Mouse (Mus musculus) hematopoietic stem cell, adult 5-6 weeks (primary cell): ENCODE results near the gene Wsb1. TPM values are rescaled to one million over a fixed set of nuclear protein-coding genes. Genes with fewer than 3 reads are reported as not detected.
"Not testable (repeated sequence)": the region's sequence is repeated elsewhere in the genome, so short reads cannot be mapped to it uniquely, and the experiment has no call there.

ENCODE experiments used
- ATAC-seq, 2 experiments: fragments of 125-278 bp in 1 of 2; replicated peaks in 1 of 2; 2 replicates each; pipeline ENCODE4 v1.8.0; 2016 to 2017; ENCODE audit warnings: inconsistent platforms in 2 of 2, mild to moderate bottlenecking in 2 of 2, moderate number of reproducible peaks in 2 of 2, low read depth in 1 of 2, moderate TSS enrichment in 1 of 2; ENCODE audit not compliant: low FRiP score in 2 of 2, poor library complexity in 2 of 2, severe bottlenecking in 2 of 2, insufficient read depth in 1 of 2, low TSS enrichment in 1 of 2
- total RNA-seq: library from RNA; stranded (forward); fragments of 172-1452, 232-1000 nt; gene quantifications from 2 replicates; pipeline ENCODE4 v1.2.3, GENCODE M21; 2017

The Wsb1 gene
- total RNA-seq = 172 and 178 TPM in 2 replicates

DNA sequence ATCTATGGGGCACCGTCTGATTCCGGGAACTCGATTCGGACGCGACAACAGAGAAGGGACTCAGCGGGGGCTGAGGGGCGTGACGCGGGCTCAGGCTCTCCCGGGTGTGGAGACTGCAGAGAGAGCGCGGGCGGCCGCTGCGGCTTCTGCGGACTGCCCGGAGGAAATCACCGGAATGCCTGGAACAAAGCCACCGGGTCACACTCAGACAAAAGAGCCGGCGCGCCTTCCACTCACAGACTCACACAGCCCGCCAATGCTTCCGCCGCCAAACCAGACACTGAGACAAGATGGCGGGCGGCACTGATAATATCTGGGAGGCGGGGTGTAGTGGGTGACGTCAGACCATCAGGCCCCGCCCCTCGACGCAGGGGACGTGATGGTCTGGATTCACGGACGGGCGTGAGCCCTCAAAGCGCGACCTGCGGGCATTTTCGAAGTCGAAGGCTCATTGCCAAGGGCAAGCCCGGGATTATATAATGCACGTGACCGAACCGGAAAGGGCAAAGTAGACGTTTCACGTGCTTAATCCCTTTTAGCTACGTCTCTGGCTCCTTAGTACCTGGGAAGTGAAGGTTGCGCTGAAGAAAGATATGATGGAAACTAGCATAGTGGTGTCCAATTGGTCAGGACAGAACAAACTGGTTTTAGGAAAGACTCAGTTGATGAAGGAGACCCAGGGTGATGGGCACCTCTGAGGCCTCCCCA lies at the start of gene Wsb1:
Gene Wsb1, minus strand, starts transcription at position 281 of the 708 bp plus-strand sequence.
- peak; percentile 94 to 96 for ATAC-seq

DNA sequence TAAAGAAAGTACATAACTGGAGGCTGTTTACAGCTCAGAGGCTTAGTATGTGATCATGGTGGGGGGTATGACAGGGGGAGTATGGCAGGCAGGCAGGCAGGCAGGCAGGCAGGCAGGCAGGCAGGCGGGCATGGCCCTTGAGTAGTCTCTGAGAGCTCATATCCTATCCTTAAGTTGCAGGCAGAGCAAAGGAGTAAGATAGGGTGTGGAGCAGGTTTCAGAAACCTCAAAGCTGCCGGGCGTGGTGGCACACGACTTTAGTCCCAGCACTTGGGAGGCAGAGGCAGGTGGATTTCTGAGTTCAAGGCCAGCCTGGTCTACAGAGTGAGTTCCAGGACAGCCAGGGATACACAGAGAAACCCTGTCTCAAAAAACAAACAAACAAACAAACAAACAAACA lies 49.8 kb upstream of the Wsb1 start:
- not testable (repeated sequence) for ATAC-seq

DNA sequence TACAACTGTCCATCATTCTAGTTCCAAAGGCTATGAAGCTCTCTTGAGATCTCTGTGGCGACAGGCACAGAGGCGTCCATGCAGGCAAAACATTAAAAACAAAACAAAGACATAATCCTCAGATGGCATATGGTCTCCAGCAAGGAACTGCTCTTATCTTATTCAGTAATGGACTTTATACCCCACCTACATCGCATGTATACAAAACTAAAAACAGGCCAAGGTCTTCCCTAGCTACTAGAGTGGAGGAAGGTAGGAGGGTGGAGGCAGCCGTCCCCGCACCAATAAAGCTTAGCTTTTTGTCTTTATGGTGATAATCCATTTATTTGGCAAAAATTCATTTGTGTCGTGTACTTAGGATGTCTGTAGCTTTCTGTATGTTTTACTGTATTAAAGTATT lies 48.6 kb upstream of the Wsb1 start:
- no peak for ATAC-seq

DNA sequence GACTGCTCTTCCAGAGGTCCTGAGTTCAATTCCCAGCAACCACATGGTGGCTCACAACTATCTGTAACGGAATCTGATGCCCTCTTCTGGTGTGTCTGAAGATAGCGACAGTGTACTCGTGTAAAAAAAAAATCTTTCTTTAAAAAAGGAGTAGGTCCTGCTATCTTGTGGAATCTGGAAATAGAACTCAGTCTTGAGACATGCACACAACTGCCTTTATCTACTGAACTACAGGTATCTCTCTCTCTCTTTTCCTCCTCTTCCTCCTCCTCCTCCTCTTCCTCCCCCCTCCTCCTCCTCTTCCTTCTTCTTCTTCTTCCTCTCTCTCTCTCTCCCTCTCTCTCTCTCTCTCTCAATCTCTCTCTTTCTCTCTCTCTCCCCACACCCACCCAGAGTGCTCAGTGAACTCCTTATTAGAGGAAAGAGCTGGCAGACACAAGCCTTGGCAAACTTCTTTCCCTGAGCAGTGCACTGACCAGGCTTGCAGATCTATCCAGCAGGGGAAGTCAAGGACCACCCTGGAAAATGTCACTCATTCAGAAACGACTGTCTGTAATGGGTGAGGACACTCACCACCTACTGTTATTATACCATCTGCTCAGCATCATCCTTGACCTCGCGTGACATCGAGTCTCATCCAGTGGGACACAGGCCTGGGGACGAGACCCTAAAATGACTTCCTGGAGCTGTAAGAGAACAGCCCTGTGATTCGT lies 45.4 kb upstream of the Wsb1 start:
- no peak for ATAC-seq

DNA sequence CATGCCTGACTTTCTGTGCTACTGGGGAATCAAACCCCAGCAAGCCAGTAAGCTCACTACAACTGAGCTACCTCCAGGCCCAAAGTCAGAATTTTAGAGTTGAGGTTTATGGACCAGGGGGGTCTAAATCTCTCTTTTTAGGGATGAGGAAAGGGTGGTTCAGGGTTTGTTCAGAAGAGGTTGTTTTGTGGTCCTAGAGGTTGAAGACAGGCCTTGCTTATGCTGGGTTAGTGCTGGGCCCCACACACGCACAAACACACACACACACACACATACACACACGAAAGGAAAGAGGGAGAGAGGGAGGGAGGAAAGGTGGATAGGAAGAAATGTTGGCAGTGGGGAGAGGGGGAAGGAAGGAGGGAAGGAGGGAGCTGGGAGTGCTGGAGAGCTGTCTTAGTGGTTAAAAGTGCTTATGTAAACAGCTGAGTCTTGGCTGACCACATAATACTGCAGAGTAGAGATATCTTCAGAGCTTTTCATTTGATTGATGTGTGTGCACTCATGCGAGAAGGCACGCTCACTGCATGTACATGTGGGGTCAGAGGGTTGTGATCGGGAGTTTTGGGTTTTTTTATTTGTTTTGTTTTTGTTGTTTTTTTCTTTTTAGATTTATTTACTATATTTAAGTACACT lies 42.5 kb upstream of the Wsb1 start, which contains the start of gene Gm9964:
Gene Gm9964, minus strand, starts transcription at position 51 of the 636 bp plus-strand sequence.
- ATAC-seq = 0 out of 4 replicates have a peak, but pooled peaks have one; percentile 14 to 22

DNA sequence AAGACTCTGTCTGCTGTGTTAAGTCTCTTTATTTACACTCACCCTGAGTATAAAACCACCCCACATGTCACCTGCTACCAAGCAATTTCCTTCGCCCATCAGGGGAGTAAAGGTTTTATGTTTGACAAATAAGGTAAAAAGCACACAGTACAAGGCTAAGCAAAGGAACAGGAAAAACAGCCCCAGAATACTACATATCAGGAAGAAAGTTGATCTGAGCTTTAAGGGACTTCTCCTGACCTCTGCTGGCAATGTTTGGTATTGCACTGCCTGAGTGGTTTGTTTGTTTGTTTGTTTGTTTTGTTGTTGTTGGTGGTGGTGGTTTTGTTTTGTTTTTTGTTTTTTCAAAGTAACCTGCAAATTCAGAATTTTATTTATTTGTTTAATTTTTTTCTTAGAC lies 41.7 kb upstream of the Wsb1 start:
- ATAC-seq = peak; percentile 56 to 69; a peak in 3 of 4 replicates

DNA sequence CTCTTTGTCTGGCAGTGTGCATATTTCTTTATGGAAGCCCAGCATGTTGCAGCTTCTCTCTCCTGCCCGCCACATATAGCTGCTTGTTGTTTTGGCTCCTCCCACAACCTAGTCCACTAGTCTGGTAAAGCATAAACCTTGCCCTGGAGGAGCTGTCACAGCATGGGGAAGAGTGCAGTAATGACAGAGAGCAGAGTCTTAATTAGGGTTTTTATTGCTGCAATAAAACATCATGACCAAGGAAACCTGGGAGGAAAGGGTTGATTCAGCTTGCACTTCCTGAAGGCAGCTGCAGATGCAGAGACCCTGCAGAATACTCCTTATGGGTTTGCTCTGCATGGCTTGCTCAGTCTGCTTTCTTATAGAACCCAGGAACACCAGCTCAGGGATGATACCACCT lies 39.5 kb upstream of the Wsb1 start:
- no peak for ATAC-seq

DNA sequence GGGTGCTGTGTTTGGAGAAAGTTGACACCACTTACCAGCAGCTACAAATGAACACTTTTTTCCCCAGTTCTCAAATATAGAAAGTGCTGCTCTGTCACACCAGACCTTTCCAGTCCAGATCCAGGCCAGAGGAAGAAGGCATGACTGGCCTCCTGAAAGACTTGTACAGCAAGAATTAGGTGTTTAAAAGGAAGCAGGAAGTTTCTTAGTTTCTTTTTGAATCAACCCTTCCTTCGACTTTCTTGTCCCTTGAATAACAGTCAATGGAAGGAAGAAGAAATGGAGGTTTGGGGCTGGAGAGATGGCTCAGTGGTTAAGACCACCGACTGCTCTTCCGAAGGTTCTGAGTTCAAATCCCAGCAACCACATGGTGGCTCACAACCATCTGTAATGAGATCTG lies 38.6 kb upstream of the Wsb1 start:
- ATAC-seq = no peak

DNA sequence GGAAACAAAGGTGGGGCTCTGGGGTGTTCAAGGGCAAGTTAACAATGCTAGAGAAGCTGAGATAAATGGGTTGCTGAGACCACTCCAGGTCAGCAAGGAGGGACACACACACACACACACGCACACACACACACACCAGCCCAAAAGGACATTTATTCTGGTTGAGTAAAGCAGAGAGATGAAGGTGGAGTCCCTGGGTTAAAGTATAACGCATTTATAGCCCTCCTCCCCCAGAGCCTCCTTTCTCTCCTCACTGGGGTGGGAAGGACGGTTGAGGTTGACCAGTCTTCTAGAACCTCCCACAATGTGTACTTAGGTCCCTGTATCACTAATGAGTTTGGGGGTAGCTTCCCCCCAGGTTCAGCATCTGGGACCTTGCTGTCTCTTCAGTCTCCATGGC lies 37.7 kb upstream of the Wsb1 start:
- ATAC-seq = no peak

DNA sequence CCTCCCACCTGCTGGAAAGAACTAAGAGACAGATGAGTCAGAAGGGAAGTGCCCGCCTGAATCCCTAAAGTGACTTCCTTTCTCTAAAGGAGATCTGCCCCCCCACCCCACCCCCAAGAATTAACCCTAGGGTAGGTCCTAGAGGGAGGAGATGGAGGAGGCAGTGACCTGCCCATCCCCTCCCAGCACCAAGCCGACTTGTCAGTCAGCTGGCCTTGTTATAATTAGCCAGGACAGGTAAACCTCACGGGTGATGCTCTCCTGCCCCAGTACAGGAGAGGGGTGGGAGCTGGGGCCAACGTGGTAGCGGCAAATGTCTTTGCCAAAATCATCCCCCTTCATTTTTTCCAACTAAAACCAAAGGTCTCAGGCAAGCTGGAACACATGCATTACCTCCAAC lies 37.2 kb upstream of the Wsb1 start:
- ATAC-seq = no peak

DNA sequence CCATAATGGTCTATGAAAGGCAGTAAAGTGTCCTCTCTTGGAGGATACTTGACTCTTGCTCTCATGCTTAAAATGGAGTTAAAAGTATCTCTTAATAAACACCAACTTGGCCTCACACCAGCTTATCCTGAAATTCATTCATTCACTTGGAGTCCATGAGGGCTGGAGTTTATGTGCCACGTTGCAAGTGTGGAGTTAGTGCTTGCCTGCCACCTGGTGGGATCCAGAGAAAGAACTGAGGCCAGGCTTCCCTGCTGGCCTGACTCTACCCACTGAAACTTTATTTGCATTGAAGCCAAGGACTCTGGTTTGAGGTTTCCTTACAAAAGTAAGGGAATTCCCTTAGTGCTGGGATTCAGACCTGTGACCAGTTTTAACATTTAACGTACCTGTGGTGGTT lies 36.0 kb upstream of the Wsb1 start:
- ATAC-seq = no peak

DNA sequence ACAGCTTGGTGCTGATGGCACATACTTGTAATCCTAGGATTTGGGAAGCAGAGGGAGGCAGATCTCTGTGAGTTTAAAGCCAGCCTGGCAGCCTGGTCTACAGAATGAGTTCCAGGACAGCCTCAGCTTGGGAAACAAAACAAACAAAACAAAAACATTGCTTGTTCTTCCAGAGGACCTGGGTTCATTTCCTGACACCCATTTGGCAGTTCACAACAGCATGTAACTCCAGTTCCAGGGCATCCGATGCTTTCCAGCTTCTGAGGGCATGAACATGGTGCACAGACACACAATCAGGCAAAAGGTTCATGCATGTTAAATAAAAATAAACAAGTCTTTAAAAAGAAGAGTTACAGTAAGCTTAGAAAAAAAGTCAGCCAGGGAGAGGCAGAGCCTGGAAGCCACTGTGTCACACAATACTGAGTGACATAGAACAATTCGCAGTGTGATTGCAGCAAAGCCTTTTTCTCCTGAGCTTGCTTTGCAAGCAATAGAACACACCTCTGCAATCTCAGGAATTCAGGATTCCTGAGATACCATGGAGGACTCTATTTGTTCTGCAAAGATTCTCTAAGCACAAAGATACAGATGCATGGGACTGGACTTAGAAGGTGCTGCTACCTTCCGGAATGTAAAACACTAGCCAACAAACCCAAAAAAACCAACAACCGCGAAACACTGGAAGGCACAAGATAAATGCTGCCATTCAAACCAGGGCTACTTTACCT lies 34.6 kb upstream of the Wsb1 start:
- no peak for ATAC-seq

DNA sequence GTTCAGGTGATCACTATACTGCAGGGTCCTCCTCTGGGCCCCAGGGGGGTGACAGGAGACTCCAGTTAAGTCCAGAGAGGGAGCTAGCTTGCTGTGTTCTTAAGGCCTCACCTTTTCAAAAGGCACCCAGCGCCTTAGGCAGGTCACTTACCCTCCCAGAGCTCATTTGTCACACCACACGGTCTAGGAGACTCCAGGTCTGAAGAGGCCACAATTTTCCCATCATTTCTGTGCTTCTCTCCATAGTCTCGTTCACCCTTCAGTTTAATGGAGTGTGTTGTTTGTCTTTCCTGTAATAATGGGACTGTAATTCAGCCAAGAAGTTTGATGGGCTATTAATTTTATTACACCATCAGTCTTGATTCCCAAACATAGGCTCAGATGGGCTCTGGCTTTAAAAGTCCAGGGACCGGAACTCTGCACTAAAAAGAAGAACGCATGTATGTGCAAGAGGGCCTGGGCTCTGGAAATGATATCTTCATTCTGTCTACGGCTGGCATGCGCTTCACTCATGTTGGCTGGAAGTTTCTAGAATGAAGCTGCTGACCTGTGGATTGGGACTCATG lies 33.9 kb upstream of the Wsb1 start:
- no peak for ATAC-seq

DNA sequence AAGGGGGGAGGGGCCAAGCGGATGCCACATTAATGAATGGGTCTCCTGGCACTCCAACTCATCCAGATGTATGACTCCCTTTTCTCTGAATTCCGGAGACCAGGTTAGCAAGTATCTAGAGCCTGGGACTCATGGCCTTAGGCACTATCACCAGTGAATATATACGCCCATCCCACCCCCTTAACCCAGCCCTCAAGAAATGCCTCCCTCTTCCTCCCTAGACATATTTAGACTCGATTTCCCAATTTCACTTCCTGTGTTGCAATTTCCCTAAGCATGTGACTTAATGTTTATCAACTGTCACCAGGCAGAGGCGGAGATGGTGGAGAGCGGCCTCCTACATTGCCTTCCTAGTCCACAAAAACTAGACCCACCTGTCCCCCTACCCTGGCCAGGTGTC lies 33.0 kb upstream of the Wsb1 start:
- peak; percentile 67 to 83 for ATAC-seq

DNA sequence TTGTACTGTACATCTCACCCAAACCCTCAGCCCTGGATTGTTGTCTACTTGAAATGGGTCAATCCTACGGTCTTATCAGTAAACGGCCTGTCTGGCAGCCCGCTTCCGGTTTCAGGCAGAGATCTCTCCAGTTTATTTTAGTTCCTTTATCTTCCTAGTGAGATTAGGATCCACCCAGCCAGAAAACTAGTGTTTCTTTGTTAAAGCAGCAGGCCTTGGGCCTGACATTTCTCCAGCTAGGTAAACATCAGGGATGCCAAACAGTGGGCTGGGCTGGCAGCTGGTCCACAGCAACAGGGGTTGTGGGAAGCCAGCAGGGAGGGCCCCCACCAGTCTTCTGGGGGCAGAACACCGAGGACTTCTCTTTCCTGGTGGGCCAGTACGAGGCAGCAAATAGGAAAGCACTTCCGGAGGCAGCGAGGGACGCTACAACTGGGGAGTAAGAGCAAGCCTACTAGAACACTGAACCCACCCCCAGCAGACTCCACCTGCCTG lies 31.9 kb upstream of the Wsb1 start:
- peak in 1 of 2 experiments; percentile 20; a peak in 2 of 4 replicates for ATAC-seq

DNA sequence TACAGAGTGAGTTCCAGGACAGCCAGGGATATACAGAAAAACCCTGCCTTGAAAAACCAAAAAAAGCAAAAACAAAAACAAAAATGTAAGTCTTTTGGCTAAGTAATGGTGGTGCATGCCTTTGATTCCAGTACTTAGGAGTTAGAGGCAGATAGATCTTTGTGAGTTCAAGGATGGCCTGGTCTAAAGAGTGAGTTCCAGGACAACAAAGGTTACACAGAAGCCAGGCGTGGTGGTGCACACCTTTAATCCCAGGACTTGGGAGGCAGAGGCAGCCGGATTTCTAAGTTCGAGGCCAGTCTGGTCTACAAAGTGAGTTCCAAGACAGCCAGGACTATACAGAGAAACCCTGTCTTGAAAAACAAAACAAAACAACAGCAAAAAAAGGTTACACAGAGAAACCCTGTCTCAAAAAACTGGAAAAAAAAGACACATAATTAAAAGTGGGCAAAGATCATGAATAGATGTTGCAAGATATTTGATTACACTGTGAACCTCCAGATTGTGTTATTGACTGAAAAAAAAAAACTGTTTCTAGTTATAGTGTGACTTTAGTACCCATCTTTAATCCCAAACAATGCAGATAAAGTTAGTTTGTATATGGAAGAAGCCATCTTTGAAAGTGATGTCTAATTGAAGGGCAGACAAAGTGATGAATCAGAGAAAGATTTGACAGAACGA lies 29.0 kb upstream of the Wsb1 start:
- no peak for ATAC-seq

DNA sequence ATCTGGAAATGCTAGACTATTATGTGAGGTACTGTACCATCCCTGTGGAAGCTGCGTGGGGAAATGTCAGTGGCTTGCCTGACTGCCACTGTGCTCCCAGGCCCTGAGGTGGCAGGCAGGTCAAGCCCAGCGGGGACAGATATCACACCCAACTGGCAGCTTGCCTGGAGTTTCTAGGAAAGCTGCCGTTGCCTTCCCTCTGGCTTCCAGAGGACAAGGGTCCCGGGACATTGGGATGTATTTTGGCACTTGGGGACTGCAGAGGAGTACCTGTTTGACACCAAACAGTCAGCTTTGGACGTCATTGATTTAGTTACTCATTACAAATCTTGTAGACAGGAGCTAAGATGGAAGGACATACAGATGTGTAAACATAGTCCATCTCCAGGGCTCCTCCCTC lies 26.9 kb upstream of the Wsb1 start:
- ATAC-seq = no peak
